Mouse (Mus musculus) limb, embryonic 10.5 days (tissue): ENCODE data around the gene Ccdc34. TPM values are rescaled to one million over a fixed set of nuclear protein-coding genes. Genes with fewer than 3 reads are reported as not detected.
"Not testable (repeated sequence)": the region's sequence is repeated elsewhere in the genome, so short reads cannot be mapped to it uniquely, and the experiment has no call there.

ENCODE experiments used
- DNase-seq: peaks from one replicate; pipeline ENCODE4 v3.0.0-alpha.2; 2017; ENCODE audit warnings: low spot score
- H3K27ac ChIP-seq: fragments of 300-500 bp; sonication (generic); 2 replicates; pipeline ENCODE4 v1.5.1; 2016; ENCODE audit warnings: mild to moderate bottlenecking
- H3K27me3 ChIP-seq: fragments of 300-500 bp; sonication (generic); 2 replicates; pipeline ENCODE4 v1.6.1; 2016; ENCODE audit warnings: low read depth, mild to moderate bottlenecking; ENCODE audit not compliant: poor library complexity, severe bottlenecking
- H3K36me3 ChIP-seq: fragments of 300-500 bp; sonication (generic); 2 replicates; pipeline ENCODE4 v1.6.1; 2016; ENCODE audit warnings: mild to moderate bottlenecking, moderate library complexity
- H3K4me1 ChIP-seq: fragments of 300-500 bp; sonication (generic); 2 replicates; pipeline ENCODE4 v1.6.1; 2016
- H3K4me3 ChIP-seq: fragments of 300-500 bp; sonication (generic); 2 replicates; pipeline ENCODE4 v1.5.1; 2016; ENCODE audit warnings: mild to moderate bottlenecking, moderate library complexity
- H3K9me3 ChIP-seq: fragments of 300-500 bp; sonication (generic); replicated peaks from 2 replicates; pipeline ENCODE4 v1.6.1; 2016; ENCODE audit warnings: mild to moderate bottlenecking
- WGBS: fragments of 180-500 bp; shearing (Covaris S2); methylation state at CpG from one replicate; pipeline ENCODE4 v1.1.7; 2016; 5-methylcytosine and 5-hydroxymethylcytosine counted together
- polyA plus RNA-seq: library from polyadenylated mRNA; unstranded; fragments of >200 nt; fragmentation: Nextera tagmentation; extraction: Ambion mirVana; gene quantifications from 2 replicates; pipeline ENCODE4 v1.2.1, GENCODE M21; 2016

Gene Ccdc34
- polyA plus RNA-seq, 1 experiment from 2014 or later: 57.2 TPM

- H3K27ac ChIP-seq: peak overlapping the region; percentile 31
- no peaks in the 10 kb centered on the region for H3K9me3 ChIP-seq
- H3K27me3 ChIP-seq: no peaks in the 10 kb centered on the region
- peaks cover 23% of the 10 kb centered on the region for H3K4me1 ChIP-seq
- 44% methylated on average over 2 of the region's 2 CpGs for WGBS
- H3K36me3 ChIP-seq: no peaks in the 10 kb centered on the region
- no peak overlapping the region for H3K4me3 ChIP-seq
- DNase-seq: peak; percentile 47
Observed at GRCm38 (mm10) chr2:110134765-110135594, 117.4 kb downstream of the Ccdc34 start.

DNA sequence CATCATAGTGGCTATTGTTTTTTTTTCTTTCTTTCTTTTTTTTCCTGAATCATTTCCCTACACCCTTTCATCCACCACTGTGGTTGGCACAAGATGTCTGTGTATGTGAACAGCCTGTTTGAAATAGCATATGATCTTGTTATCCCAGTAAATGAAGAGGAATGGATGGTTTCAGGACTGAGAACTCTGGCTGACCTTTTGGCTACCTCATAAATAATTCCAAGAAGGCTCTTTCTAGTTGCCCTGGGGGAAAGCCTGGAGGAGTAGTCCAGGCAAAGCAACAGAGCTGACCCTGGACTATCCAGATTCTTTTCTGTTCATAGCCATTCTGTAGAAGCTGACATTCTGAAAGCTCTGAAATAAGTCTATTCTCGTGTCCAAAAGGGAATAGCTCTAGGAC is 119.7 kb downstream of the Ccdc34 start:
- H3K4me1 ChIP-seq: peaks cover 23% of the 10 kb centered on the region
- no peak for DNase-seq
- H3K27me3 ChIP-seq: no peaks in the 10 kb centered on the region
- H3K4me3 ChIP-seq: no peak overlapping the region
- H3K36me3 ChIP-seq: no peaks in the 10 kb centered on the region
- no peak overlapping the region for H3K27ac ChIP-seq
- WGBS: 68% methylated on average over 1 of the region's 1 CpGs
- no peaks in the 10 kb centered on the region for H3K9me3 ChIP-seq

DNA sequence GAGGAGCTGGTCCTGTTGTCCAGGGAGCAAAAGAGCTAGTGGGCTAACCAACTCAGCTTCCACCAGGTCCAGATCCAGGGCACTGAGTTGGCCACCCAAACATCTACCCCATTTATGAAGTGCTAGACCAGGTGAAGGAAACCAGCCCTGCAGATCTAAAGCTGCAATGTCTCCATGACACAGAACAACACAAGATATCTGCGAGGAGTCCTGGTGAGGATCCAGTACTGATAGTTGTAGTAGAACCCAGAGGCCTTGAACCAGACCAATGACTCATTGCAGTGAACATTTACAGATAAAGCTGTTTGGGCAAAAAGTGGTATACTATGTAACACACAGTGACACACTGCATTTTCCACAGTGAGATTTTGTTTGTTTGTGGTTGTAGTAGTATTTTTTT is 120.5 kb downstream of the Ccdc34 start:
- no peak overlapping the region for H3K4me3 ChIP-seq
- no peaks in the 10 kb centered on the region for H3K27me3 ChIP-seq
- DNase-seq: no peak
- peaks cover 23% of the 10 kb centered on the region for H3K4me1 ChIP-seq
- H3K27ac ChIP-seq: no peak overlapping the region
- no peaks in the 10 kb centered on the region for H3K36me3 ChIP-seq
- 95% methylated on average over 1 of the region's 1 CpGs for WGBS
- no peaks in the 10 kb centered on the region for H3K9me3 ChIP-seq

DNA sequence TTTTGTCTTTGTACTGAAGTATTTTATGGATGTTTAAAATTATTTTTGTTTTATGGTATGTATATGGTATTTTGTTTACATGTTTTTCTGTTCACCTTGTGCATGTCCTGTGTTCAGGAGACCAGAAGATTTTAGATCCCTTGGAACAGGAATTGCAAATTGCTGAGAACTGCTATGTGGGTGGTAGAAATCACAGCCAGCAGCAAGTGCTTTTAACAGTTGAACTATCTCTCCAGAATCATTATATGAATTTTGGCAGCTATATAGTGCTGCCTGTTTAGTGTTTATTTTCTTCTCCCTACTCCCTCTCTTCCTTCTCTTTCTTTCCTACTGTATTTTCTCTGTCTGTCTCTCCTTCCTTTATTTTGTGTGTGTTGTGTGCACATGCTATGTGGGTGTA is 130.4 kb downstream of the Ccdc34 start:
- H3K4me1 ChIP-seq, H3K27me3 ChIP-seq, DNase-seq, H3K9me3 ChIP-seq, H3K36me3 ChIP-seq, H3K27ac ChIP-seq, H3K4me3 ChIP-seq: not testable (repeated sequence)

DNA sequence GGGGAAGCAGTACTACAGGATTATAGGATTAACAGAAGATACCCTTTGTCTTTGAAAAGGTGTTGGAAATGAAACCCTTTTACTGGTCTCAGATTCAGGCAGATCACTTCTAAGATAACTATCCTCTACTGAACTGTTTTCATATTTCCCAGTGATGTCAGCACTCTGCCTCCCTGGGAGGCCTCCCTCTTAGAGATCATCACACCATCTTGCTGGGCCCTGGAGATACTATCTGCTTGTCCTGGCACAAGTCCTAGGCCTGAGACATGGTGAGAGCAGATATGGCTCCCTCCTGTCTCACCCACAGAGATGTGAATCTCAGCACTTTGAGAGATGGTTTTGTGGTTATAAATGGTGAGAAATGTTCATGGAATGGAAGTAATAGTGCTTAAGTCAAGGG is 131.6 kb downstream of the Ccdc34 start:
- H3K27me3 ChIP-seq: no peaks in the 10 kb centered on the region
- H3K9me3 ChIP-seq: no peaks in the 10 kb centered on the region
- H3K36me3 ChIP-seq: no peaks in the 10 kb centered on the region
- H3K27ac ChIP-seq: no peak overlapping the region
- H3K4me1 ChIP-seq: no peaks in the 10 kb centered on the region
- no peak for DNase-seq
- no peak overlapping the region for H3K4me3 ChIP-seq

DNA sequence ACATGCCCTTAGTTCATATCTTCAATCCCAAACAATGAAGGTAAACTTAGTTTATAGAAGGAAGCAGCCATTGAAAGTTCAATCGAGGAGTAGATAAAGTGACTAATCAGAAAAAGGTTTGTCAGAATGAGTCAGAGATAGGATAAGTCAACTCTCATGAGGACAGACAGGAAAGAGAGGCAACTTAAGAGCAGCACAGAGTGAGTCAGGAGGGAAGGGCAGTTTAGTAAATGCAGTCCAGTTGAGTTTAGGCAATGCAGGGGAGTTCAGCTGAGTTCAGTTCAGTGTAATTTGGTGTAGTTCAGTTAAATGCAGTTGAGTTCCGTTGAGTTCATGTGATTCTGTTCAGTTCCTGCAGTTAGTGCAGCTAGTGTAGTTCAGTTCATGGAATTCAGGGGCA is 138.7 kb downstream of the Ccdc34 start:
- H3K27ac ChIP-seq: no peak overlapping the region
- WGBS: 95% methylated on average over 2 of the region's 2 CpGs
- no peaks in the 10 kb centered on the region for H3K4me1 ChIP-seq
- DNase-seq: no peak
- H3K4me3 ChIP-seq: no peak overlapping the region
- H3K36me3 ChIP-seq: no peaks in the 10 kb centered on the region
- H3K27me3 ChIP-seq: no peaks in the 10 kb centered on the region
- no peaks in the 10 kb centered on the region; the same call in 1 of the 2 replicates for H3K9me3 ChIP-seq

DNA sequence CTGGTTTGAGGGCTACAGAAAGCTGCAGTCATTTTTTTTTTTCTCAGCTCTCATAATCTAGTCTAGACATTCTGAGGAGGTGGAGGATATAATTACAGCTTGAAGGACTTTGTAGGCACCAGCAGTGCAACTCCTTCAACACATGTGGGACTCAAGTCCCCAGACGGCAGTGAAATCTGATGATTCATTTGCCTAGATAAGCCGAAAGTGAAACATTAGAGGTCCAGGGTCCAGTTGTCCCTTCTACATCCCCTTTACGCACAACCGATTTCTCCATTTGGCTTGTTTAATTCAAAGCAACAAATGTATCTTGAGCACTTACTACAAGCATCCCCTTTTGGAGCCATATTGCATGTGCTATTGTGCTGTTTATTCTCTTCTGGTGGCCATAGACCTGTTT is 147.4 kb downstream of the Ccdc34 start:
- no peak for DNase-seq
- Histone ChIP-seq H3K9me3 (no peaks in the 10 kb centered on the region), H3K4me1 (peaks cover 4% of the 10 kb centered on the region; the same call in 1 of the 2 replicates), H3K27ac (no peak overlapping the region), H3K4me3 (no peak overlapping the region), H3K36me3 (no peaks in the 10 kb centered on the region), H3K27me3 (no peaks in the 10 kb centered on the region)
- 87% methylated on average over 4 of the region's 4 CpGs for WGBS

- no peak for DNase-seq
- Histone ChIP-seq H3K4me3 (no peak overlapping the region), H3K9me3 (no peaks in the 10 kb centered on the region), H3K36me3 (no peaks in the 10 kb centered on the region), H3K27ac (no peak overlapping the region), H3K4me1 (peaks cover 4% of the 10 kb centered on the region; the same call in 1 of the 2 replicates), H3K27me3 (no peaks in the 10 kb centered on the region)
- WGBS: 71% methylated on average over 4 of the region's 4 CpGs
Observed at GRCm38 (mm10) chr2:110167694-110168093, 150.1 kb downstream of the Ccdc34 start.

DNA sequence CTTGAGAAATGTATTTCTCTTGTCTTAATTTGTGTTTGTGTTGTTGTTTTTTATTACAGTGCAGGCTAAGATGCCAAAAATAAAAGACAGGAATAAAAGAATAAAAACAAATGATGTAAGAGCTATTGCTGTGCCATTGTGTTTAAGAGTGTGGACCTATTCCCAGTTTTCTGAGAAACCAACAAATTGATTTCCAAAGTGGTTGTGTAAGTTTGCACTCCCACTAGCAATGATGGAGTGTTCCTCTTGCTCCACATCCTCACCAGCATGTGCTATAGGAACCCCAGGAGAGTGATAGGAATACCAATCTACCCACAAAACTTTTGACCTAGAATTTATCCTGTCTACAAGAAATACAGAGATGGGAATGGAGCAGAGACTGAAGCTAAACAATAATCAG is 150.7 kb downstream of the Ccdc34 start:
- Histone ChIP-seq H3K9me3 (no peaks in the 10 kb centered on the region), H3K27me3 (no peaks in the 10 kb centered on the region), H3K36me3 (no peaks in the 10 kb centered on the region), H3K4me3 (no peak overlapping the region), H3K27ac (no peak overlapping the region), H3K4me1 (peaks cover 4% of the 10 kb centered on the region; the same call in 1 of the 2 replicates)
- no peak for DNase-seq

DNA sequence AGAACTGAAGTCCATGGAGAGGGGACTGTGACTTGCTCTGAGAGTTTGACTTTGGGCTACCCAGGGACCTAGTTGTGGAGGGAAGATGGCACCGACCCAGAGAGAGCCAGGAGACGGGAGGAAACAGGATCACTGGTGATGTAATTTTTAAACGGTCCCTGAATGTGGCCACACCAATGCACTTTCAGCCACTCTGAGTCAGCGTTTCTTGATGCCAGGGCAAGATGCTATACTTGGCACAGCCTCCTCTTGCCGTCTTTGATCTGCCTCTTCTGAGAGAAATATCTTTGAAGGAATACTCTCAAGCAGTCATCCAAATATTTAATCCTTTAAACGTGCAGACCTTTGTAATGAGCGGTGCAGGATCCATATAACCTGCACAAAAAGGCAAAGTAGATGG is 154.8 kb downstream of the Ccdc34 start:
- Histone ChIP-seq H3K9me3 (no peaks in the 10 kb centered on the region), H3K27me3 (no peaks in the 10 kb centered on the region), H3K27ac (no peak overlapping the region), H3K36me3 (no peaks in the 10 kb centered on the region), H3K4me3 (no peak overlapping the region), H3K4me1 (peaks cover 19% of the 10 kb centered on the region)
- 88% methylated on average over 7 of the region's 7 CpGs for WGBS
- no peak for DNase-seq

DNA sequence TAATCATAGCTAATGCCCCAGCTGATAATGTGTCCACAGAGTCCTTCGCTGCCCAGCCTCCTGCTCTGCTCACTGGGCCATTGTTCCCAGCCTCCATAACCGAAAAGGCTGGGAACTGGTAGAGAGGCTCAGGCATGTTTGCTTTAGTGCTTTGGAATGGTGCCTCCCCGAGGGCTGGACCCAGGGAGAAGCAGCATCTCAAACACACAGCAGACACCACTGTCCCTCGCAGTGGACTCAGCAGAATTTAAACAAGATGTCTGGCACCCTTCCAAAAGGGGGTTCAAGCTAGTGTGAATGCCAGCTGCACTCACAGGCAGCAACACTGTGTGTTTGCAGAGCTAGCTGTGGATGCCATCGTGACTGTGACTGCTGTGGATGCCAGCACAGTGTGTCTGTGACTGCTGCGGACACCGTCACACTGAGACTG is 156.2 kb downstream of the Ccdc34 start:
- 84% methylated on average over 7 of the region's 7 CpGs for WGBS
- DNase-seq: no peak
- H3K27me3 ChIP-seq: no peaks in the 10 kb centered on the region; the same call in 1 of the 2 replicates
- H3K4me3 ChIP-seq: no peak overlapping the region
- H3K9me3 ChIP-seq: no peaks in the 10 kb centered on the region
- H3K36me3 ChIP-seq: no peaks in the 10 kb centered on the region
- peak overlapping the region; percentile 47; the same call in 1 of the 2 replicates for H3K27ac ChIP-seq
- peaks cover 21% of the 10 kb centered on the region for H3K4me1 ChIP-seq

DNA sequence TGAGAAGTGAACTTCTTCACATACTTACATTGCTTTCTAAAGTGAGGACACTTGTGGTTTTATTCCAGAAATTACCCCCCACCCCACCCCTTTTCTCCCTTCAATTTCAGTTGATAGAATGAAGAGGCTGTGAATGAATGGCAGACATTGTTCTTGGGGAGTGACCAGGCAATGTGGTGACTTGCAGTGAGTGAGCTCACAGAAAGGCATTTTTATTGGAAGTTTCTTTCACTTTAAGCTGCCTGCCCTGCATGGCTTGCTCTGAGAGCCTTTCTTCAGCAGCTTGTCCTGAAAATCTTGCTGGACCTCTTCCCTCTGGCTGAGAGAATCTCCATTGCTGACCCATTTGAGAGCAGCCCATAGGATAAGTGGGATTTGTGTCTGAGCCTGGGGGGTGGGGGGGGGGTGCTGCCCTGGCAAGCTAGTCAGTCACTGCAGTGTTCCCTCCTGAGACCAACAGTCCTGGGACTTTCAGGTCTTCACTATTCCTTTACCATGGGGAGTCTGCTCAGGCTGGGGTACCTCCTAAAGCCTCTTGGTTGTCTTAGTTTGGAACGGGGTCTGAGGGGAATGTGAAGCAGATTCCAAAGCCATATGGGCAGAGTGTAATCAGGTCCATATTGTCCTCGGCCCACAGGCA is 159.3 kb downstream of the Ccdc34 start:
- Histone ChIP-seq H3K9me3 (no peaks in the 10 kb centered on the region), H3K4me1 (peaks cover 37% of the 10 kb centered on the region), H3K27me3 (no peaks in the 10 kb centered on the region; the same call in 1 of the 2 replicates), H3K36me3 (no peaks in the 10 kb centered on the region), H3K27ac (peak overlapping the region; percentile 63; the same call in 1 of the 2 replicates), H3K4me3 (no peak overlapping the region)
- no peak for DNase-seq
- 37% methylated on average over 2 of the region's 2 CpGs for WGBS

GRCm38 (mm10) chr2:110177406-110177805 is 159.8 kb downstream of the Ccdc34 start:
- WGBS: 89% methylated on average over 2 of the region's 2 CpGs
- no peak for DNase-seq
- Histone ChIP-seq H3K4me3 (no peak overlapping the region), H3K36me3 (no peaks in the 10 kb centered on the region), H3K9me3 (no peaks in the 10 kb centered on the region), H3K27ac (peak overlapping the region; percentile 63; the same call in 1 of the 2 replicates), H3K27me3 (peaks cover 3% of the 10 kb centered on the region; the same call in 1 of the 2 replicates), H3K4me1 (peaks cover 37% of the 10 kb centered on the region)
